Mouse (Mus musculus) CH12.LX (cell line): ENCODE data around the gene Adamts16.

Source experiments
- CTCF ChIP-seq, 2 experiments: IDR thresholded peaks in 1 of 2; conservative IDR thresholded peaks in 1 of 2; 2 replicates each; pipeline ENCODE4 v1.5.1; 2011 to 2012; ENCODE audit warnings: low read depth in 2 of 2, low read length in 2 of 2, improper control_type of control experiment in 1 of 2, inconsistent platforms in 1 of 2, mild to moderate bottlenecking in 1 of 2, moderate library complexity in 1 of 2
- JUND ChIP-seq: conservative IDR thresholded peaks from 2 replicates; pipeline ENCODE4 v1.6.1; 2011; ENCODE audit warnings: low read depth, low read length, improper control_type of control experiment
- KAT2A ChIP-seq: IDR thresholded peaks from 2 replicates; pipeline ENCODE4 v1.6.1; 2012; ENCODE audit warnings: low read length, improper control_type of control experiment, inconsistent platforms; ENCODE audit not compliant: insufficient replicate concordance
- POLR2A ChIP-seq: IDR thresholded peaks from 2 replicates; pipeline ENCODE4 v1.6.1; 2011; ENCODE audit warnings: low read depth, mild to moderate bottlenecking, improper control_type of control experiment, low read length
- SMC3 ChIP-seq: IDR thresholded peaks from 2 replicates; pipeline ENCODE4 v1.6.1; 2011; ENCODE audit warnings: low read depth, low read length, improper control_type of control experiment
- TBP ChIP-seq: conservative IDR thresholded peaks from 2 replicates; pipeline ENCODE4 v1.6.1; 2011; ENCODE audit warnings: low read depth, low read length, improper control_type of control experiment
- USF1 ChIP-seq: IDR thresholded peaks from 2 replicates; pipeline ENCODE4 v1.6.1; 2014; ENCODE audit warnings: low read depth, mild to moderate bottlenecking, inconsistent platforms, low read length, improper control_type of control experiment
- ZC3H11A ChIP-seq: IDR thresholded peaks from 2 replicates; pipeline ENCODE4 v1.6.1; 2012; ENCODE audit warnings: low read depth, mild to moderate bottlenecking, inconsistent platforms, low read length, improper control_type of control experiment
- ZMIZ1 ChIP-seq: IDR thresholded peaks from 2 replicates; pipeline ENCODE4 v1.6.1; 2012; ENCODE audit warnings: low read depth, mild to moderate bottlenecking, inconsistent platforms, low read length, improper control_type of control experiment

DNA sequence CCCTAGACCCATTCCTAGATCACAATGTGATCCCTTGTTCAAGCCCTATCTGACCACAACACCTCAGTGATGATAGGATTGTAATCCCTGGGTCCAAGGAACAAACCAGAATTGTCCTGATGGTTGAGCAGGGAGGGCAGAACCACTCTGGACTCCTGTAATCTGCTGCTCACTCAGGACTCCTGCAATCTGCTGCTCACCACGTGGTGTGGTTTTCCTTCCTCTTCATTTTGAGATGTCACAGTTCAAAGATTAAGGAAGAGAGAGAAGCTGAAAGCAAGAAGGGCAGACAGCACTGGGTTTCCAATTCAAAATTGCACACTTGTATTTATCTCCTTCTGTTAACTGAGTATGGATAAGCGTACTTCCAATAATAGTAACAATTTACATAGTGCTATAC lies 5.3 kb upstream of the Adamts16 start:
- TF ChIP-seq KAT2A (no peak), SMC3 (no peak), TBP (no peak), JUND (no peak), POLR2A (no peak), CTCF (conservative IDR thresholded peaks at IDR 0.05 in 1 of 2, IDR thresholded peaks at IDR 0.05 in 1 of 2; ENCODE audit: low read depth in 2 of 2, low read length in 2 of 2) (no peak), USF1 (no peak), ZC3H11A (no peak), ZMIZ1 (no peak)
